Mouse (Mus musculus) kidney, adult 11 months (tissue): ENCODE results near the gene Cdk19.

ENCODE experiments used
- DNase-seq: peaks from one replicate; pipeline ENCODE4 v3.0.0; 2022

Gene Cdk19

DNA sequence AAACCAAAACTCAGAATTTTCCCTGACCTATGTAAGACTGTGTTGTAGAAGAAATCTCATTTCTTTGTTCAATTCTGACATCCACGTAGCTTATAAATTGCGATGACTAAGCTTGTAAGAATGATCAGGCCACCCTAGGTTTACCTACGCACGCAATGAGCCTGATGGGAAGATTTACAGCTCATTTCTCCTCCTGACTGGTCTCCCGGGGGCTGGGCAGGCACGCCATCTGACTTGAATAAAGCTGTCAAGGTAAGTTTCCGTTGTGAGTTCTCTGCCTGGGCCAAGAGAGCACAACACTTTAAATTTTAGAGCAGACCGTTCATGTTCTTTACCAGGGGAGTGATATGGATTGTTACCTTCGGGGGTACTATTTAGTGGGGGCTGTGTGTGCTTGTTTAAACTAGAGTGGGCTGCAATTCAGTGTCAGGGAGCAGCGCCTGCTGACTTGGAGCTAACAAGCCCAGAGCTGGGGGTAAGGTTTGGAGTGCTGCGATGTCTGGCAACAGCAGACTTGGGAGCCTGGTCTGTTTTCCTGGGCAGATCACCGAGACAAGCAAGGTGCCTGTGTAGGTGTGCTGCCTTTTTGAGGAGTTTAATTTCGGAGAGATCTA, at the start of gene Cdk19:
Gene Cdk19, plus strand, starts transcription at position 214 of the 614 bp plus-strand sequence.
- DNase-seq: no peak

DNA sequence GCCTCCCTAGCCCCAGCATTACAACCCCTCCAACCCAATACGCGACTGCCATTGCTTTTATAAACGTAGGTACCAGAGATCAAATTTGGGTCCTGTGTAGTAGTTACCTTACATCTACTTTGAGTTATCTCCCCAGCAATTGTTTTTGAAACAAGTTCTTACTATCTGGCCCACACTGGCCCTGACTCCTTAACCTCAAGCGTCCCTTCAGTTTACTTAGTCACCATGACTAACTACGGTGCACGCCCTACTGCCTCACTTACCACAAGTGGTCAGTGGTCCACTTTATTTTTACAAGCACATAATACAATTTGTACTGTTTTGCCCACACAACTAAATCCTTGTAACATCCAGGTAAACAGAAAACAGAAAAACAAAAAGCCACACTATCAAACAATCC, 46.7 kb upstream of the Cdk19 start:
- DNase-seq: no peak

DNA sequence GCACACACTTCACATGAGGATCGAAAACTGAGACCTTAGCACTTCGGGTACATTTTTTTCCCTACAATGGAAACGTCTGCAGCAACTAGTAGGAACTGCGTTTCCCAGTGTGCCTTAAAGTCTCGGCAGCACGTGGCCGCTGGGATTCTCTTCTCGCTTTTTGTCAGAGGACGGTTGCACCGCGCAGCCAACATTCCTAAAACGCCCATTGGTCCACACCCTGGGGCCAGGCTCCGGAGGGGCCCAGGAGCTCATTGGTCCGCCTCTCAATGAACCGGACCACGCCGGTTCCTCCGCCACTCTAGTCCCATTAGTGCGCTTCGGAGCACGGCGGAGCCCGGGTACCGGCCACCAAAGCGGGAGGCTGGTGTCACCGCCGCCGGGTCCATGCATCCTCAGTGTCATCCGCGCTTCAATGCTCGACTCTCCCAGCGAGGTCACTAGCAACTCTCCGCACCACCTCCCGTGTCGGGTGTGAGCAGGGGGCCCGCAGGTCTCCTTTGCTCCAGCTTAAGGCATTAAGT, 38.7 kb upstream of the Cdk19 start:
- peak; percentile 86 for DNase-seq

DNA sequence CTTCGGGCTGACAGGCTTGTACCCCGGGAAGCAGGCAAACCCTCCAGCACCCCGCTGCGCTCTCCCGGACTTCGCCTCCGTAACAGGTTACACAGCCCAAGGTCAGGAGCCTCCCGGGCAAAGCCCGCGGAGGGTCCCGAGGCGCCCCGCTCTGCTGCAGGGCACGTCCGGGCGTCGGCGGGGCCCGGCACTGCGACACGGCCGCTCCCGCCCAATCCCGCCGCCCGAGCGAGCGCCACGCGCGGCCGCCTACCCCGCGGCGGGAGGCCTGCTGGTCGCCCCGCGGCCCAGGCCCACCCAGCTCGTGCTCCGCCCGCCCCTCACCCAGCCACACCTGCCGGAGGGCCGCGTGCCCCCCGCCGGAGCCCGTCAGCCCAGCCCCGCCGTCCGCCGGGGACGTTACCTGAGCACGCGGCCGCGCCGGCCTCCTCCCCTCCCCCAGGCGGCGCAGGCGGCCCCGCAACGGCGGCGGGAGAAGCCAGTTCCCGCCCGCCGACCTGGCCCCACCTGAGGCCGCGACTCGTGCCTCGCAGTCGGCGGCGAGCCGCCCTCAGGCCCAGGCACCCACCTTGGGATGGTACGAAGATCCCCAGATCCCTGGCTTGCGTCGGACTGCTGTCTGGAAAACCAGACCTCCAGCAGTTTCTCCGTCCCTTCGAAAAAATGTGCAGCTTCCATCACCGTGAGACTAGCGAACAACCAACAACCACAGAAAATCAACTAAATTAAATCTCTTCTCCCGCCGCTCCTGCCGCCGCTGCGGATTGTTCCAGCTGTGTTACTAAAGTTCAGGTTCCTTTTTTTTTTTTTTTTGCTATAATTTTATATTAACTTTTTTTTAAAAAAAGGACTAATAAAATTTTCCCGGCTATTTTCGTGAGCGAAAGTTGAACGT, 37.9 kb upstream of the Cdk19 start:
- peak; percentile 40 for DNase-seq

DNA sequence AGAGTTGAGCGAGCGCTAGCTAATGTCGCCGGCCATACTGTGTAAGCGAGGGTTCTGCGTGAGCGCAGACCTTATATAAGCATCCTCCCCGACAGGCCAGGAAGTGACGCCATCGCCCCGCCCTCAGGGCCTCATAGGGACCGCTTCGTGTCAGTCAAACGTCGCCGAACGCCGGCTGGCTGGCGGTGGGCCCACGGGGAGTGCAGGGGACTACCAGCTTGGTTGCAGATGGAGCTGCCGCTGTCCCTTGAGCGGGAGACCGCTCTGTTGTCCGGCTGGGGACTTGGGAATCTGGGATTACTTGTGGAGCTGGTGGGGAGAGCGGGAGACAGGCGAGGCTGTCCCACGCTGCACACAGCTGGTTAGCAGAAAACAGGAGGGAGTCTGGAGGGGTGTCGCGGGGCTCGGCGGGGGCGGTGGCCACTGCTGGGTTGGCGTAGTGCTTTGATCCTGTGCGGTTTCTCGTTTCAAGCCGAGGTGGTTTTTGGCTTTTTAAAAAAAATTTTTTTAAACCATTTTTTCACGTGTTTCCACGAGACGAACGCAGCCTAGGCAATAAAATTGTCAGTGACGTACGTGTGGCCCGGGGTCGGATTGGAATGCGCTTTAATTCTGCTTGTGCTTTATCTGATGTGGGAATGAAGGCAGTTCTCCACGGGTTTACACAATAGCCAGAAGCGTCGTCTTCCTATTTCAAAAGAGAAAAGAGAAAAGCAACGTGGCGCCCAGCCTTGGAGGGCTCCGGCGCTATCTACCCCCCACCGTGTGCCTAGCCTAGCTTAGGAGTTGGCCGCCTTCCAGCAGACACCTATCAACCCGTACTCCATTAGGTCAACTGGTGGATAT, 37.0 kb upstream of the Cdk19 start, which contains the start of gene Amd1:
Gene Amd1, minus strand, starts transcription at position 47 of the 846 bp plus-strand sequence.
- peak; percentile 99 for DNase-seq

DNA sequence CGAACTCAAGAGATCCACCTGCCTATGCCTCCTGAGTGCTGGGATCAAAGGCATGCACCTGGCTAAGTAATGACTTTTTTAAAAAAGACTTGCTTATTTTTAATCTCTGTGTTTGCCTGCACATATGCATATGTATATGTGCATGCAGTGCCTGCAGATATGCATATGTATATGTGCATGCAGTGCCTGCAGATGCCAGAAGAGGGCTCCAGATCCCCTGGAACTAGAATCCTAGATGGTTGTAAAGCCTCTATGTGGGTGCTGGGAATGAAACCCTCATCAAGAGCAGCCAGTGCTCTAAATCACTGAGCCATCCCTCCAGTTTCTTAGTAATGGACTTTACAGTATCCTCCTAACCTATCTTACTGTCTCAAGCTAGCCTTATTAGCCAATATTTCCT, 33.4 kb upstream of the Cdk19 start:
- DNase-seq: no peak

DNA sequence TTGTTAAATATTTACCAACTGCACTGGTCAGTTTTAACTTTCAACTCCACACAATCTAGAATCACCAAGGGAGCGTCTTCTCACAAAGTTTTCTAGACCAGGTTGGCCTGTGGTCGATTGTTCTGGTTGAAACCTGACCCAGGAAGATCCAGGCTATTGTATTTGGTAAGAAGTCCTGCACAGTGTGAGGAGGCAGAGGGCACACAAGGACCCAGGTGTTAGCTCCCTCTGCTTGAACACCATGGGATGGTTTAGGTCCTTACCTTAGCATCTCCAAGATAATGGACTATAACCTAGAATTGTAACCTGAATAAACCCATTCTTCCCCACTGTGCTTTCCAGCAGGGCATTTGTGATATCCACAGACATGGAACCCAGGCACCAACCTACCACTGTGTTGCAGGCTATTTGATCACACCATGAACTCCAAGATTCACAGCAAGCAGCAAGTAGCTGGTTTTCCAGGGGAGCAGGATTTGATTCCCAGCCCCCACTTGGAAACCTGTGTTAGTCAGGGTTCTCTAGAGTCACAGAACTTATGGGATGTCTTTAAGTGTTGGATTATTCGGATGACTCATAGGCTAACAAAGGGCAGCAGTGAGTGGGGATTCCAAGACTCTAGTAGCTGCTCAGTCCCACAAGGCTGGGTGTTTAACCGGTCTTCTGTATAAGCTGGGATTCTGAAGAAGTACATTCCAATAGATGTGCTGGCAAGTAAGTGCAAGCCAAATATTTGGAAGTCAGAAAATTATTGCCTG, 31.4 kb upstream of the Cdk19 start:
- DNase-seq: no peak

DNA sequence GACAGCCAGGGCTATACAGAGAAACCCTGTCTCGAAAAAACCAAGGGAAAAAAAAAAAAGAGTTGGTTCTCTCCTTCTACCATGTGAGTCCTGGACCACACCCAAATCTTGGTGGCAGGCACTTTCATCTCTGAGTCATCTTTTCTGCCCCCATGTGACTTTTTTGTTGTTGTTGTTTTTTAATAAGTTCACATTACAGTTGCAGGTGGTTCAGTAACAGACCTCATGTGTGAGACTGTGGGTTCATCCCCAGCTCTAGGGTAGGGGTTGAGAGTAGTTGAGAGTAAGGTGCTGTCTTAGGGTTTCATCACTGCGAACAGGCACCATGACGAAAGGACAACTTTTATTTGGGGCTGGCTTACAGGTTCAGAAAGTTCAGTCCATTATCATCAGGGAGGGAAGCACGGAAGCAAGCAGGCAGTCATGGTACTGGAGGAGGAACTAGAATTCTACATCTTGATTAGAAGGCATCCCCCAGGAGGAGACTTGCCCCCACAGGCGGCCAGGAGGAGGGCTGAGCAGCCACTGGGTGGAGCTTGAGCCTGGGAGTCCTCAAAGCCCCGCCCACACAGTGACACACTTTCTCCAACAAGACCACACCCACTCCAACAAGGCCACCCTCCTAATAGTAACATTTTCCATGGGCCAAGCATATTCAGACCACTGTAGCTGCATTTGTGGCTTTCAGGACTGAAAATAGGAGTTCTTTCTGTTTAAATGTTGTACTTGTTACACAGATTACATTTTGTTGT, 29.3 kb upstream of the Cdk19 start:
- DNase-seq: no peak

DNA sequence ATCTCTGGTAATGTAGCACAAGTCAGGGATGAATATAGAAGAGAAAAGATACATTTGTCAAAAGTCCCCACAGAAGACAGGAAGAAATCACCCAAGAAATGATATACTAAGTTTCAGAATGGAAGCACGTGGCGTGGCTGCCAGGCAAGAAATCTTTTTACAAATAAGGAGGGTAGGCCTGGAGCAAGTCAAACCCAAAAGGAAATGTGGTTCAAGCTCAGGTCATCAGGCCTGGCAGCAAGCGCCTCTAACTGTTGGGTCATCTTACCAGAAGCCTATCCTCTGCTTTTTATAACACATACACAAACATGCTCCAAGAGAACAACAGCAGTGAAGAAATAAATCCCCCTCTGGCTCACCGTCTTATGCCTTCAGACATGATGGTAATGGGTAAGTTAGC, 26.6 kb upstream of the Cdk19 start:
- no peak for DNase-seq

DNA sequence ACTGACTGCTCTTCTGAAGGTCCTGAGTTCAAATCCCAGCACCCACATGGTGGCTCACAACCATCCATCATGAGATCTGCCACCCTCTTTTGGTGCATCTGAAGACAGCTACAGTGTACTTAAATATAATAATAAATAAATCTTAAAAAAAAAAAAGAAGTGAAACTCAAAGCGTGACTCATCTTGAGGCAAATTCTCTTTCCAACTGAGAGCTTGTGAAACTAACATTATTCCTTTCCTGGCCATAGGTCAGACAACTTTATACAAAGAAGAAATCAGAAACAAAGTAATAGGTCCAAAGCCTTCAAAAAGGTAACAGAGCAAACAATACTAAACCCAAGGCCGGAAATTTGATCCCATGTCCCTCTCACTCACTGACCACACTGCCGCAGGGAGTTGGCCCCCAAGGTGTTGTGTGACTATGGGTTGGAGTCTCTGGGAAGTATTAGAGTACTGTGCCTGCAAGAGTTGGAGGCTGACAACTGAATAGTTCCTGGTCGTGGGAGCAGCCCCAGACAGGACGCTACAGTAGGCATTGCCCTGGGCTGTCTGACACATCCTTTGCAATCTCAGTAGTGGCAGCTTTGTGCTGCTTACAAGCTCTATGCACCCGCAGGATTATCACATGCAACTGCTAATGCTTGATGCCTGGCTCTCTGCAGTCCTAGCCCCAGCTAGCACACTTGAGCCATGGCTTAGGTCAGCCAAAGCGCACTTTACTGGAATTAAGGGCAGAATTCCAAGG, 22.4 kb upstream of the Cdk19 start:
- no peak for DNase-seq

DNA sequence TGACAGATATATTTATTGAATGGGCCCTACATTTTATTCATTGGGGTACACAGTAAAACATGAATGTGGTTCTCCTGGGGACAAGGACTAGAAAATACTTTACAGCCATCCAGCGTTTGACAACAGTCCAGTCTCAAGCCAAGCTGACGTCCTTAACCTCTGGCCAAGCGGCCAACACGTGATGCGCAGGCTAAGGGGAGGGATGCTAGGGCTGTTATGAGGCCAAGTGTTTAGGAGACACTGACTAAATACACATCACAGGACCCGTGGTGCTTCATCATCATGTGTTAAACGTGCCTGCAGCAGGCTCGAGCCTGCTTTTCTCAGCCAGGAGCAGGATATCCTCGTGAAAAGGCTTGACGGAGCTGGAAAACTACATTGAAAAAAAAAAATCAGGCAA, 19.1 kb upstream of the Cdk19 start:
- DNase-seq: no peak

DNA sequence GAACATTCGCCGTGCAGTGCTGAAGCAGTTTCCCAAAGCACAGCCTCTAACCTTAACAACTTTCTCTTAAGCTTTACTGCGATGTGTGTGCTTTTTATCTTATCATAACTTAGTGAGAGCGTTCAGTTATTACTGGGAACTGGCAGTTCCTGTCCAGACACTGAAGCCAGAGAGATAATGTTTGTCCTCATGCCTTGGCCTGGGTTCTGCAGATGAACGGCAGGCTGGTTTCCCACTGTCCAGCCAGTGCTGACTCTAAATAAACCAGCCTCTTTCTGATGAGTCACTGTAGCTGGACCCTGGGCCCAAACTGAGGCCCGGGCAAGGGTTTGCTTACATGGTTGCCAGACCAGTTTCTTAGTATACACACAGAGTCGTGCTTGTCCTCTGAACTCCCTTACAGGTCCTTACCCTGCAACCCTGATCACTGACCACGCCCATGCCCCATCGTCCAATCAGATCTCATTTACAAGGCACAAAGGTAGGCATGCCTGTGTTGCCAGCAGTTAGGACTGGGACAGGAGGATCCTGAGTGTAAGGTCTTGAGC, 11.3 kb upstream of the Cdk19 start:
- peak; percentile 23 for DNase-seq

DNA sequence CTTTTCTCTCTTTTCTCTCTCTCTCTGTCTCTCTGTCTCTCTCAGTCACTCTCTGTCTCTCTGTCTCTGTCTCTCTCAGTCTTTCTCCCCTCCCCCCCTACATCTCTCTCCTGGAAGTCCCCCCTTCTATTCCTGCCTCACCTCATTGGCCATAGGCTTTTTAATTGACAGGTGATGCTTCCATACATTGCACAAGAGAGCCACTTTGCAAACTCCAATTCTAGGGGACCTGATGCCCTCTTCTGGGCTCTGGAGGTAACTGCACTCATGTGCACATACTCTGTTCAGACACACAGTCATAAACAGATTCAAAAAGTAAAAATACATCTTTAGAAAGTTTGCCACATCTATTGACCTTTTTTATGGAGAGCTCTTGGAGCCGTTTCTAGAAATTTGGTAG, 9.1 kb upstream of the Cdk19 start:
- DNase-seq: no peak

DNA sequence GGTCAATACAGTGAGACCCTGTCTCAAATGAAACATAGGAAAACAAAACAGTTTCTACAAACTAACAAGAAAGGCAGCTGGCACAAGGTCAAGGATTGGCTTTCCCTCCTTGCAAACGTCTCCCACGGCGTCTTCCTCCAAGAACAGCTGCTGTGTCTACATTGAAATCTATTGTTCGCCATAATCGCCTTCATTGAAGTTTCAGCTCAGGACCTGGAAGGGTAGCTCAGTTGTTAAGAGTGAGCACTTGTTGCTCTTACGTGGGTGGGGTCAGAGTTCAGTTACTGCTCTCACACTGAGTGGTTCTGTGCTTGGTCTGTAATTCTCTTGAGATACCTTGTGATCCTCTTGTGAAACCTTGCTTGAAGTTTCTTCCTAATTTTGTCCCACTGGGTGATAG, 6.5 kb upstream of the Cdk19 start:
- DNase-seq: no peak

DNA sequence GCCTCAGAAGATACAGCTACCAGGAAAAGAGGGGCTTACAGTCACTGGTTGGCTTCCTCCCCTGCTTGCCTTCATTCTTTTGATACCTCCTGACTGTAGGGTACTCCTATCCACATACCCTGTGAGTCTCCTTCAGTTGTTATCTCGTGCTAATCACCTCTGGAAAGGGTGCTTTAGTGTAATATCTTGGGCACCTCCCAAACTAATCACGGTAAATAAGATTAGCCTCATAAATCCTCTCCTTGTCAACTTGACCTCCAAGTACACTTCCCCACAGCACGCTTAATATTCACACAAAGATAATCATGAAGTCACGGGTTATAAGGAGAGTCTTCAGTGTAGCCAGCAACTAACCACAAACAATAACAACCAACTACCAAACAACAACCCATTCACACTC, 2.7 kb downstream of the Cdk19 start:
- DNase-seq: no peak

DNA sequence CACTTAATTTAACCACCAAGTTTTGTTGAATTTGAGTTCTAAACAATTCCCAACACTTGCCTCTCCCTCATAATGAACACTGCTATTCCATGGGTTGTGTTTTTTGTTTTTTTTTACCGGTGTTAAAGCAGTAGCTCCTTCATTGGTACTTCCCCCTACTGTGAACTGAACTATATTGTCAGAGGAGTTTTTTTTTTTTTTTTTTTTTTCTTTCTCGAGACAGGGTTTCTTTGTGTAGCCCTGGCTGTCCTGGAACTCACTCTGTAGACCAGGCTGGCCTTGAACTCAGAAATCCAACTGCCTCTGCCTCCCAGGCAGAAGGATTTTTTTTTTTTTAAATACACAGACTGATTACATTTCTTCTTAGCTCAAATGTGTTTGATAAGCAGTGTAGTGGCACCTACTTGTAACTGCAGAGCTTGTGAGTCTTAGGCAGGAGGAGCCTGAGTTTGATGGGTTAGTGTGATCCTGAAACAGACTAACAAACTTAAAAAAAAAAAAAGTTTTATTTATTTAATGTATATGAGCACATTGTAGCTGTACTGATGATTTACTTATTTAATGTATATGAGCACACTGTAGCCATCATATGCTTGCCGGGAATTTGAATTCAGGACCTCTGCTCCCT, 7.5 kb downstream of the Cdk19 start:
- DNase-seq: no peak

DNA sequence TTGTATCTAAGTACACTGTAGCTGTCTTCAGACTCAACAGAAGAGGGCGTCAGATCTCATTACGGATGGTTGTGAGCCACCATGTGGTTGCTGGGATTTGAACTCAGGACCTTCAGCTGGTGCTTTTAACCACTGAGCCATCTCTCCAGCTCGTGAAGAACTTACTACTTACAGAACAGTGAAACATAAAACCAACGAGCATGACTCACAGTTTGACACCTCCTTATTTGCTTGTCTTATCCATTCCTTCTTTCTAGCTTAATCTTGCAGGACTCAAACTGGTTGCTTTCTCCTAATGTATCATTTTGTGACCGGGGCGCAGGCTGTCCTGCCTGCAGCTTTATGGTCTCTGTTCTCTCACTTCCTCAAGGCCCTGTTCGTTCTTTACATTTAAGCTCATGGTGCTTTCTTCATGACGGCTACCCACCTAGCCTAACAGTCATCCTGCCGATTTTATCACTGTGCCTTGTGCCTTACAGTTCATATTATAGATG, 8.1 kb downstream of the Cdk19 start:
- no peak for DNase-seq

DNA sequence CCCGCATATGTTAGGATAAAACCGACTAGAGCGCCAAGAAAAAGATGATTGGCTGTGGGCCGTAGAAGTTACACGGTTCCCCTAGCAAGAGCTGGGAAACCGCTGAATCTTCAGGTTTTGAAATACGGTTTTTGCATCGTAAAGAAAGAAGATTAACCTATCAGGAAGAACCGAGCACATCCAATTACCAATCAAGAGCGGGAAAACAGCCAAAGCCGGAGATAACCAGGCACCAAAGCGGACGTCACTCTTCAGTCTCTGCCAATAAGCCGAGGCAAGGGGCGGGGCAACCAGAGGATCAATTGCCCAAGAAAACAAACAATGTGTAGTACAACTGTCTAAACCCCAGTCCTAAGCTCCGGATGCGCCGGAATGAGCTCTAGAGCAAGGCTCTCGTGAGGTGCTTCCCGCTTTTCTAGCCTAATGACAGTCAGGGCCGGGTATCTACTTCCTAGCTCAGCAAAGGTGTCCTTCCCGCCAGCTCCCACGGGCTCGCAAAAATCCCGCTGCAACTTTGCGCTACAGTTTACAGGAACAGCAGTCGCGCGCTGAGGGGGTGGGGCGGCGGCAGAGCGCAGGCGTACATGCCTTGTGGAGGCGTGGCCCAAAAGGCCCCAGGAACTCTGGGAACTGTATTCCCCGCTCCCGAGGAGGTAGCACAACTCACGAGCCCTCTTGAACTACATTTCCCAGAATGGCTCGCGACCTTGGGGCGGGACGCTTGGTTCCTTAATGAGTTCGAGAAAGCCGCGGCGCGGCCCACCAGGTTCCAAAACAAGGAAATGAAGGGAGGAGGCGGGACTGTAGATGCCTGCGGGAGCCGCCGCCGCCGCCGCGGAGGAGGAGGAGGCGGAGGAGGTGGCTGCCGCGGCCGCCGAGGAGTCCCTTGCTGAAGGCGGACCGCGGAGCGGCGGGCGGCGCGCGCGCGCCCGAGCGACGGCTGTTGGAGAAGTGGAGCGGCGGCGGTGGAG, 9.5 kb downstream of the Cdk19 start:
- peak; percentile 100 for DNase-seq
